Mouse (Mus musculus) erythroblast, adult 5-6 weeks (primary cell): ENCODE measurements around the gene Olfr741. TPM values are rescaled to one million over a fixed set of nuclear protein-coding genes. Genes with fewer than 3 reads are reported as not detected.

Experiments used
- ATAC-seq: replicated peaks from 2 replicates; pipeline ENCODE4 v1.8.0; 2016; ENCODE audit warnings: moderate number of reproducible peaks, mild to moderate bottlenecking, moderate TSS enrichment, inconsistent platforms; ENCODE audit not compliant: poor library complexity, low FRiP score, severe bottlenecking
- total RNA-seq, 2 experiments: library from RNA; stranded (forward) in 1 of 2; stranded (reverse) in 1 of 2; fragments of 150-400 nt in 1 of 2; fragments of 200-764, 138-1000 nt in 1 of 2; gene quantifications; 2 replicates each; pipeline versions ENCODE4 v1.2.3 to v1.2.4; 2015 to 2017; ENCODE audit warnings: low replicate concordance in 2 of 2

Olfr741 gene
- total RNA-seq (2015; ENCODE audit: low replicate concordance) (not detected in 2 replicates), total RNA-seq (2017; ENCODE audit: low replicate concordance) (0.56 TPM in 1 of 2 replicates, not detected in the other)

DNA sequence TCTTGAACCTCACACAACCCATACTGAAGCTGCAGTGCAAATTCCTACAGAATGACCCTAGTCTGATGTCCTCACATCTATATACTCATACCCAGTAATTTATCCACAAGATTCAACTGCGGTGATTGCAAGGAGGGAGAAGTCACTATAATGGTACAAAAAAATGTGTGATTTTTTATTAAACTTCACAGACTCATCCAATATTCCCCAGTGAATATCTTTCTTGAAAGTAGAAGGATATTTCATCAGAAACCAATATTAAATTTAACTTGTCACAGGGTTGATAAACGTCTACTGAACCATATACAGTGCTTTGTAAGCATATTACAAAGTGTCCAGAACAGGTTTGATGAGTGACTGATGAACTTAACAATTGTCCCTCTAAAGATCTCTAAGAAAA is at the start of gene Olfr741:
Gene Olfr741, plus strand, starts transcription at position 301 of the 400 bp plus-strand sequence.
- no peak for ATAC-seq

DNA sequence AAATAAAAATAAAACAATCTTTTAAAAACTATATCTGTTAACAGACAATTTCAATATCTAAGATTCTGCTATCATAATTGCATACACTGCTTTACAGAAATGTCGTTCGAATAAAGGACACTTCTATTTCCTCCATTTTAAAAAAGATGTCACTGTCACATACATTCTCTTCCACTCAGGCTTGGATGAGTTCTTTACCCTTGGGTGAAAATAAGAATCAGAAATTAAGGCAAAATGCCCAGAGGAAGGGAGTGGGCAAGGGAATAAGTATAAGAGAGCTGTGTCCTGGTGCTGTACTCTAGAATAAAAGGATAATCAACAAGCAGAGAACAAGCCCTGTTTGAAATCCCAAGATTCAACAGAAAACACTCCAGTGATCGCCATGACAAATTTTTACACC is 27.3 kb upstream of the Olfr741 start, which contains the start of gene Olfr740:
Gene Olfr740, plus strand, starts transcription at position 301 of the 400 bp plus-strand sequence.
- ATAC-seq = no peak

DNA sequence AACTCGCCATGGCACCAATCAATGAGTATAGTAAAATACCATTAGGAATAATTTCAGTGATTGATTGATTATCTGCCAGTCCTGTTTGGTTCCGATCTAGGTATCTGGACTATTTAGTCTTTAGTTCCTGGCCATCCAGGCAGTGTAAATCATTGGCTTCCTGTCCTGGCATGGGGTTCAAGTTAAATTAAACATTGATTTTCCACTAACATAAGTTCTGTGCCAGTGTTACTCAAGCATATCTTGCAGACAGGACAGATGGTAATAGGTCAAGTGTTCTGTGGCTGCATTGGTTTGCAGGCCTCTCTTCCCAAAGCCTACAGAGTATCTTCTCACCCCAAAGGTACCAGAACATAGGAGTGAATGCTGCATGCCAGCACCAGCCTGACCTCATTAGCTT is 5.9 kb downstream of the Olfr741 start:
- no peak for ATAC-seq

GRCm38 (mm10) chr14:50503300-50503699 is 30.8 kb downstream of the Olfr741 start, which contains the start of gene Olfr742:
TSS of gene Olfr742 (plus strand) at chr14:50503600.
- no peak for ATAC-seq

DNA sequence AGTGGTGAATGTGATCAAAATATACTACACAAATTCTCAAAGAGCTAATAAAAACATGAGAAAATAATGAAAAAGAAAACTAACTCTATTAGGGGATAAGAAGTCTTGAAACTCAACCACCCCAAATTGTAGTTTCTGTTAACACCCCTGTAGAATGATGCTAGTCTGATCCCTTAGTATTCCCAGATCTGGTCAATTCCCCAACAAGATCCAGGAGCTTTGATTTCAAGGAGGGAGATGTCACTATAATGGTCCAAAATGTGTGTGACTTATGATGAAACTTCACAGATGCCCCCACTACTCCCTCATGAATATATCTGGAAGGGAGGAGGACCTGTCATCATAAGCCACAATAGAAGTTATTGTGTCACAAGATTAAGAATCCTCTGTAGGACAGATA is 49.0 kb downstream of the Olfr741 start, which contains the start of gene Olfr743:
Gene Olfr743, plus strand, starts transcription at position 301 of the 400 bp plus-strand sequence.
- ATAC-seq = no peak

Other genes starting within 250 kb of the Olfr741 start
- not detected in 2 replicates for gene Olfr731, start 230.9 kb upstream of the Olfr741 start, total RNA-seq (2015; ENCODE audit: low replicate concordance)
- gene Olfr731, start 230.9 kb upstream of the Olfr741 start, total RNA-seq (2017; ENCODE audit: low replicate concordance) = not detected in 2 replicates
- gene Olfr732, start 188.5 kb upstream of the Olfr741 start, total RNA-seq (2015; ENCODE audit: low replicate concordance) = not detected in 2 replicates
- not detected in 2 replicates for gene Olfr732, start 188.5 kb upstream of the Olfr741 start, total RNA-seq (2017; ENCODE audit: low replicate concordance)
- gene Olfr733, start 171.2 kb upstream of the Olfr741 start, total RNA-seq (2015; ENCODE audit: low replicate concordance) = not detected in 2 replicates
- gene Olfr733, start 171.2 kb upstream of the Olfr741 start, total RNA-seq (2017; ENCODE audit: low replicate concordance) = not detected in 2 replicates
- gene Olfr734, start 146.0 kb upstream of the Olfr741 start, total RNA-seq (2015; ENCODE audit: low replicate concordance) = not detected in 2 replicates
- gene Olfr734, start 146.0 kb upstream of the Olfr741 start, total RNA-seq (2017; ENCODE audit: low replicate concordance) = not detected in 2 replicates
- gene Olfr735, start 123.9 kb upstream of the Olfr741 start, total RNA-seq (2015; ENCODE audit: low replicate concordance) = not detected in 2 replicates
- not detected in 2 replicates for gene Olfr735, start 123.9 kb upstream of the Olfr741 start, total RNA-seq (2017; ENCODE audit: low replicate concordance)
- 0.42 TPM in 1 of 2 replicates, not detected in the other for gene Tlr11, start 114.8 kb upstream of the Olfr741 start, total RNA-seq (2015; ENCODE audit: low replicate concordance)
- gene Tlr11, start 114.8 kb upstream of the Olfr741 start, total RNA-seq (2017; ENCODE audit: low replicate concordance) = not detected in 2 replicates
- gene Olfr736, start 91.6 kb upstream of the Olfr741 start, total RNA-seq (2015; ENCODE audit: low replicate concordance) = not detected in 2 replicates
- not detected in 2 replicates for gene Olfr736, start 91.6 kb upstream of the Olfr741 start, total RNA-seq (2017; ENCODE audit: low replicate concordance)
- not detected in 2 replicates for gene Olfr738, start 65.2 kb upstream of the Olfr741 start, total RNA-seq (2015; ENCODE audit: low replicate concordance)
- not detected in 2 replicates for gene Olfr738, start 65.2 kb upstream of the Olfr741 start, total RNA-seq (2017; ENCODE audit: low replicate concordance)
- gene Olfr739, start 54.1 kb upstream of the Olfr741 start, total RNA-seq (2015; ENCODE audit: low replicate concordance) = not detected in 2 replicates
- not detected in 2 replicates for gene Olfr739, start 54.1 kb upstream of the Olfr741 start, total RNA-seq (2017; ENCODE audit: low replicate concordance)
- gene Olfr740, start 27.2 kb upstream of the Olfr741 start, total RNA-seq (2015; ENCODE audit: low replicate concordance) = 0.38 TPM in 1 of 2 replicates, not detected in the other
- not detected in 2 replicates for gene Olfr740, start 27.2 kb upstream of the Olfr741 start, total RNA-seq (2017; ENCODE audit: low replicate concordance)
- gene Olfr742, start 30.9 kb downstream of the Olfr741 start, total RNA-seq (2015; ENCODE audit: low replicate concordance) = not detected in 2 replicates
- not detected in 2 replicates for gene Olfr742, start 30.9 kb downstream of the Olfr741 start, total RNA-seq (2017; ENCODE audit: low replicate concordance)
- not detected in 2 replicates for gene Olfr743, start 49.1 kb downstream of the Olfr741 start, total RNA-seq (2015; ENCODE audit: low replicate concordance)
- gene Olfr743, start 49.1 kb downstream of the Olfr741 start, total RNA-seq (2017; ENCODE audit: low replicate concordance) = not detected in 2 replicates
- gene Olfr744, start 142.1 kb downstream of the Olfr741 start, total RNA-seq (2015; ENCODE audit: low replicate concordance) = not detected in 2 replicates
- not detected in 2 replicates for gene Olfr744, start 142.1 kb downstream of the Olfr741 start, total RNA-seq (2017; ENCODE audit: low replicate concordance)
- gene Olfr745, start 166.7 kb downstream of the Olfr741 start, total RNA-seq (2015; ENCODE audit: low replicate concordance) = not detected in 2 replicates
- not detected in 2 replicates for gene Olfr745, start 166.7 kb downstream of the Olfr741 start, total RNA-seq (2017; ENCODE audit: low replicate concordance)
- gene Olfr746, start 174.3 kb downstream of the Olfr741 start, total RNA-seq (2015; ENCODE audit: low replicate concordance) = not detected in 2 replicates
- gene Olfr746, start 174.3 kb downstream of the Olfr741 start, total RNA-seq (2017; ENCODE audit: low replicate concordance) = not detected in 2 replicates
- not detected in 2 replicates for gene Olfr747, start 220.5 kb downstream of the Olfr741 start, total RNA-seq (2015; ENCODE audit: low replicate concordance)
- gene Olfr747, start 220.5 kb downstream of the Olfr741 start, total RNA-seq (2017; ENCODE audit: low replicate concordance) = not detected in 2 replicates
- gene Olfr748, start 234.6 kb downstream of the Olfr741 start, total RNA-seq (2015; ENCODE audit: low replicate concordance) = not detected in 2 replicates
- gene Olfr748, start 234.6 kb downstream of the Olfr741 start, total RNA-seq (2017; ENCODE audit: low replicate concordance) = not detected in 2 replicates